Mouse (Mus musculus): ENCODE data around the gene Bcl2l13.
"Not testable (repeated sequence)": the region's sequence is repeated elsewhere in the genome, so short reads cannot be mapped to it uniquely, and the experiment has no call there.

Gene Bcl2l13

GRCm38 (mm10) chr6:120901776-120902645 is 66.0 kb downstream of the Bcl2l13 start:
- DNase-seq (ENCODE audit: low spot score in 2 of 2) = peak in 1 of 2 experiments; percentile 38

GRCm38 (mm10) chr6:120903450-120903912 is 67.5 kb downstream of the Bcl2l13 start:
- peak; percentile 47 to 71 for DNase-seq (ENCODE audit: low spot score in 2 of 2)

- no peak for DNase-seq (ENCODE audit: low spot score in 2 of 2)
Observed at GRCm38 (mm10) chr6:120903961-120904360, 67.9 kb downstream of the Bcl2l13 start.

GRCm38 (mm10) chr6:120905111-120905510 is 69.1 kb downstream of the Bcl2l13 start:
- DNase-seq (ENCODE audit: low spot score in 2 of 2) = no peak

GRCm38 (mm10) chr6:120906521-120906920 is 70.5 kb downstream of the Bcl2l13 start:
- DNase-seq (ENCODE audit: low spot score in 2 of 2) = no peak

GRCm38 (mm10) chr6:120907876-120908597 is 72.0 kb downstream of the Bcl2l13 start:
- DNase-seq (ENCODE audit: low spot score in 2 of 2) = not testable (repeated sequence)

- DNase-seq (ENCODE audit: low spot score in 2 of 2) = no peak
Observed at GRCm38 (mm10) chr6:120909501-120909900, 73.5 kb downstream of the Bcl2l13 start.

GRCm38 (mm10) chr6:120911213-120912007 is 75.4 kb downstream of the Bcl2l13 start:
- no peak for DNase-seq (ENCODE audit: low spot score in 2 of 2)

- peak in 1 of 2 experiments; percentile 38 for DNase-seq (ENCODE audit: low spot score in 2 of 2)
Observed at GRCm38 (mm10) chr6:120912931-120913330, 76.9 kb downstream of the Bcl2l13 start.

- no peak for DNase-seq (ENCODE audit: low spot score in 2 of 2)
Observed at GRCm38 (mm10) chr6:120913783-120914182, 77.8 kb downstream of the Bcl2l13 start.

GRCm38 (mm10) chr6:120914533-120914910 is 78.5 kb downstream of the Bcl2l13 start:
- DNase-seq (ENCODE audit: low spot score in 2 of 2) = peak; percentile 55 to 56

- peak; percentile 75 to 85 for DNase-seq (ENCODE audit: low spot score in 2 of 2)
Observed at GRCm38 (mm10) chr6:120914911-120915648, 79.1 kb downstream of the Bcl2l13 start.

GRCm38 (mm10) chr6:120915649-120915975 is 79.6 kb downstream of the Bcl2l13 start:
- DNase-seq (ENCODE audit: low spot score in 2 of 2) = peak in 1 of 2 experiments; percentile 49

- DNase-seq (ENCODE audit: low spot score in 2 of 2) = peak; percentile 97
Observed at GRCm38 (mm10) chr6:120916074-120916971, 80.3 kb downstream of the Bcl2l13 start, which contains the start of gene Bid. Bid (minus strand) TSS chr6:120916853.

- DNase-seq (ENCODE audit: low spot score in 2 of 2) = not testable (repeated sequence)
Observed at GRCm38 (mm10) chr6:120916972-120917881, 81.2 kb downstream of the Bcl2l13 start.

- no peak for DNase-seq (ENCODE audit: low spot score in 2 of 2)
Observed at GRCm38 (mm10) chr6:120917975-120918374, 82.0 kb downstream of the Bcl2l13 start.

GRCm38 (mm10) chr6:120924791-120925321 is 88.8 kb downstream of the Bcl2l13 start:
- not testable (repeated sequence) for DNase-seq (ENCODE audit: low spot score in 2 of 2)

- no peak for DNase-seq (ENCODE audit: low spot score in 2 of 2)
Observed at GRCm38 (mm10) chr6:120926880-120927279, 90.9 kb downstream of the Bcl2l13 start.

GRCm38 (mm10) chr6:120927765-120928164 is 91.8 kb downstream of the Bcl2l13 start:
- DNase-seq (ENCODE audit: low spot score in 2 of 2) = no peak

All from spleen, postnatal 10 days (tissue).